Mouse (Mus musculus) lung, adult 2 months (tissue): ENCODE data around the gene Exosc5.

Experiments used
- CTCF ChIP-seq: fragments of 200-500 bp; IDR thresholded peaks from 2 replicates; pipeline ENCODE4 v1.5.1; 2011; ENCODE audit warnings: mild to moderate bottlenecking, low read length, control low read depth; ENCODE audit not compliant: insufficient read depth
- POLR2A ChIP-seq: fragments of 200-500 bp; IDR thresholded peaks from 2 replicates; pipeline ENCODE4 v1.6.1; 2011; ENCODE audit warnings: low read depth, mild to moderate bottlenecking, control low read depth, low read length, borderline replicate concordance; ENCODE audit errors: extremely low read depth

DNA sequence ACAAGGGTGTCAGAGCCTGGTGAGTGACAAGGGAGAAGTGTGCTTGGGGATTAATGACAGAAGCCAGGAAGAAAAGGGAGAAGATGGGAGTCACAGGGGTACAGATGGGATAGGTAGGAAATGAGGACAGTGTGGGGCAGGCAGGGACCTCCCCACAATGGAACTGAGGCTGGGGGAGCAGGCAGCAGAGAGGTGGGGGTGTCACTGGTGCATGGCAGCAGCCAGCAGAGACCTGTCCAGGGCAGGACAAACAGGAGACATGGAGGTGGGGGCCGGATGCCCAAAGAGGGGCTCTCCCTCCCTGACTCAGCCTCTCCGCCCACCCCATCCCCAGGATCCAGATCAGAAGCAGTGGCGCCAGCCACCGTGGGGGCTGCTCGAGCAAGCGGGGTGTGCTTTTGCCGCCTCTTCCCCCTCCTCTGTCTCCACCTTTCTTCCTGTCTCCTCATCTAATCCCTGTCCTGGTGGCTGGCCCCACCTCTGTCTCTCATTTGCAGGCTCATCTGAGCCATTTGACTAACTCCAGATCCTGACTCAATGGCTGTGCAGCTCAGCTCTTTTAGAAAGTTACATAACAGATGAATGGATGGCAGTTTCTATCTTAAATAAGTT, 51.7 kb downstream of the Exosc5 start:
- TF ChIP-seq CTCF (no peak), POLR2A (peak; percentile 12; the same call in 1 of the 2 replicates)
